9 mouse cellular contexts compared by ENCODE assay signal in the genomic region with DNA sequence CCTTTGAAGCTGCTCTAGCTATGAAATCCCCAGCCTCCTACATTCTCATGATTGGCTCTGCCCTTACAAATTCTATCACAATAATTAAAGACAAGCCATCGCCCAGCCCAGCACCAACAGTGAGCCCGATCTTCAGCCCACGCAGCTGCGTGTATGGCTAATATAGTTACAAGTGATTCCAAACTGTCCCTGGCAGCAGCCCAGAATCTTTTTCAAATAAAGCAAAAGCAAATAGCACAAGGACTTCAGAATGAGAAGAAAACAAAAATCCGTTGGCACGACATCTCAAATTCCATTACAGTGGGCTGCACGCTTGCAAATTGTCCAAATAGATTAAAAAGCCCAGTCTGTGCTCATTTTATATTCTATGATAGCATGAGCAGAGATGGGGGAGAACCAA. TPM values are rescaled to one million over a fixed set of nuclear protein-coding genes. Genes with fewer than 3 reads are reported as not detected.
DNase-seq lines count a peak whose midpoint lies in the region; ATAC-seq lines count a peak whose summit lies in the region.
"Had no signal": no experiment of that assay in that cellular context is flagged by ENCODE, and none has a peak within 500 bp of the region (broad histone marks: within the 10 kb centered on the region; RNA-seq: fewer than 3 reads in every experiment).

No protein-coding gene starts in this region.

- no peak overlapping the region for H3K9ac ChIP-seq in embryonic facial prominence, embryonic 14.5 days (ENCODE audit: low read depth, low read length)
- H3K9ac ChIP-seq: heart, embryonic 15.5 days had no signal

- H3K4me2 ChIP-seq in embryonic facial prominence, embryonic 14.5 days (ENCODE audit: low read depth, low read length): no peak overlapping the region
- H3K4me2 ChIP-seq: heart, embryonic 15.5 days had no signal

- no peak overlapping the region for H3K27ac ChIP-seq in embryonic facial prominence, embryonic 14.5 days (replicated peaks; ENCODE audit: low read depth, low read length)
- no peak overlapping the region for H3K27ac ChIP-seq in embryonic facial prominence, embryonic 10.5 days (replicated peaks)
- H3K27ac ChIP-seq: heart, embryonic 15.5 days had no signal

- no peaks in the 10 kb centered on the region for H3K27me3 ChIP-seq in embryonic facial prominence, embryonic 14.5 days (replicated peaks; ENCODE audit: control insufficient read depth, insufficient read depth, low read length)
- no peaks in the 10 kb centered on the region for H3K27me3 ChIP-seq in embryonic facial prominence, embryonic 10.5 days (replicated peaks; ENCODE audit: low read depth, poor library complexity, severe bottlenecking)
- H3K27me3 ChIP-seq: heart, embryonic 15.5 days had no signal

- no peaks in the 10 kb centered on the region for H3K9me3 ChIP-seq in embryonic facial prominence, embryonic 14.5 days (ENCODE audit: control insufficient read depth, low read length)
- H3K9me3 ChIP-seq in embryonic facial prominence, embryonic 10.5 days: no peaks in the 10 kb centered on the region
- H3K9me3 ChIP-seq: heart, embryonic 15.5 days had no signal

- WGBS in embryonic facial prominence, embryonic 14.5 days: 57% methylated on average over 7 of the region's 7 CpGs
- 91% methylated on average over 7 of the region's 7 CpGs for WGBS in embryonic facial prominence, embryonic 10.5 days

- no peaks in the 10 kb centered on the region for H3K36me3 ChIP-seq in embryonic facial prominence, embryonic 14.5 days (ENCODE audit: control insufficient read depth, insufficient read depth, low read length)
- H3K36me3 ChIP-seq in embryonic facial prominence, embryonic 10.5 days (replicated peaks): no peaks in the 10 kb centered on the region
- H3K36me3 ChIP-seq: heart, embryonic 15.5 days had no signal

- no peak overlapping the region for H3K4me3 ChIP-seq in embryonic facial prominence, embryonic 14.5 days (ENCODE audit: low read depth, low read length)
- no peak overlapping the region for H3K4me3 ChIP-seq in embryonic facial prominence, embryonic 10.5 days
- H3K4me3 ChIP-seq: heart, embryonic 15.5 days had no signal

- H3K4me1 ChIP-seq in embryonic facial prominence, embryonic 14.5 days (ENCODE audit: control insufficient read depth, insufficient read depth, low read length): no peaks in the 10 kb centered on the region
- no peaks in the 10 kb centered on the region for H3K4me1 ChIP-seq in embryonic facial prominence, embryonic 10.5 days
- H3K4me1 ChIP-seq: heart, embryonic 15.5 days had no signal

- DNase-seq in embryonic facial prominence, embryonic 14.5 days (ENCODE audit: low spot score): peak; percentile 82
- DNase-seq in embryonic facial prominence, embryonic 10.5 days (ENCODE audit: low spot score): no peak
- peak; percentile 25 for DNase-seq in kidney, postnatal 14 days
- no peak for DNase-seq in kidney, adult 11 months
- peak; percentile 77 to 80 for DNase-seq in layer of hippocampus, adult 8-10 months (ENCODE audit: low spot score in 2 of 2)
- DNase-seq in ovary, postnatal 14 days (ENCODE audit: low spot score): peak; percentile 12
- no peak for DNase-seq in cerebellum, adult 9-11 months

- peak; percentile 33; the same call in 1 of the 2 replicates for ATAC-seq in embryonic facial prominence, embryonic 14.5 days (ENCODE audit: low read depth)
- ATAC-seq in granulocyte monocyte progenitor cell, adult 5-6 weeks (replicated peaks; ENCODE audit: poor library complexity, severe bottlenecking): no peak

RNA-seq across cellular contexts. Expression of a gene that starts 31.1 kb away (rescaled TPM):
- 4.1 TPM in 2 replicates for polyA plus RNA-seq in embryonic facial prominence, embryonic 14.5 days (2014; fragmentation: Nextera tagmentation; extraction: Ambion mirVana)
- 0.85 and 1.7 TPM in 2 replicates for polyA plus RNA-seq in embryonic facial prominence, embryonic 10.5 days (2016; fragmentation: Nextera tagmentation; extraction: Ambion mirVana)
- 100 to 1,000 TPM in 3 of 4 experiments, 10 to 100 TPM in 1; 95.9 to 116 (median 106) TPM for total RNA-seq in layer of hippocampus, adult 8-10 months (2022)
- total RNA-seq in granulocyte monocyte progenitor cell, adult 5-6 weeks (2014; fragmentation: Nextera tagmentation): not detected in 2 replicates
- total RNA-seq in granulocyte monocyte progenitor cell, adult 5-6 weeks (2017): not detected in 2 replicates

Comparison
In these comparisons a context has a peak if more than half of its experiments do, and no peak if none do; other contexts are left out.
1. DNase-seq: peak in embryonic facial prominence, embryonic 14.5 days (single experiment), kidney, postnatal 14 days (single experiment), layer of hippocampus, adult 8-10 months (2 of 2) and ovary, postnatal 14 days (single experiment); none in embryonic facial prominence, embryonic 10.5 days (single experiment), kidney, adult 11 months (single experiment) and cerebellum, adult 9-11 months (single experiment).
2. RNA of a gene that starts 31.1 kb away (total RNA-seq): 95.9 to 116 TPM in layer of hippocampus, adult 8-10 months; not detected in granulocyte monocyte progenitor cell, adult 5-6 weeks; every median in the first group is over 10 times any median in the second.